ENCODE assay signal across 26 mouse cellular contexts in the genomic region with DNA sequence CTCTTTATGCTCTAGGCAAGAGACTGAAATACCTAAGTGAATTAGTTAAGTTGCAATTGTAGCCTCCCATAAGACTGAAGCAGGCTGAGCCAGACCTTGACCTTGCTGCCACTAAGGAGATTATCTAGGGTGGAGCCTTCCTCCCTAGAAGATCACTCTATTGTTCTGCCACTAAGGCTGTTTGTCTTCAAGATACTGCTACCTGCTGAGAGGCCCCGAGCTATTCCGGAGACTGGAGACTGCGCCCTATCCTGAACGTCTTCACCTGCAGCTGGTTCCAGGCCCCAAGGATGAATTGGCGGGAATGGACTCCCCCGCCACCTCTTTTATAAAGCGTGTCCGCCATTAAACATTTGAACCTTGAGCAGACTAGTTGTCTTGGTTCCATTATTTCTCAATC.
"Had no signal": no experiment of that assay in that cellular context is flagged by ENCODE, and none has a peak within 500 bp of the region (broad histone marks: within the 10 kb centered on the region; RNA-seq: fewer than 3 reads in every experiment).

No protein-coding gene starts in this region.

- H3K27me3 ChIP-seq: heart, embryonic 13.5 days; heart, embryonic 15.5 days; hindbrain, embryonic 13.5 days; limb, embryonic 13.5 days; limb, embryonic 15.5 days; liver, embryonic 12.5 days had no signal

- H3K9ac ChIP-seq: heart, embryonic 13.5 days; heart, embryonic 15.5 days; hindbrain, embryonic 13.5 days; hindbrain, embryonic 15.5 days; limb, embryonic 13.5 days; limb, embryonic 15.5 days; liver, embryonic 12.5 days; liver, embryonic 14.5 days had no signal

- H3K4me3 ChIP-seq: gastrocnemius, adult 2 months; heart, adult 2 months; heart, embryonic 13.5 days; heart, embryonic 15.5 days; hindbrain, embryonic 13.5 days; hindbrain, embryonic 15.5 days; layer of hippocampus, adult 2 months; limb, embryonic 13.5 days; limb, embryonic 15.5 days; liver, embryonic 12.5 days had no signal

- H3K9me3 ChIP-seq: heart, embryonic 13.5 days; heart, embryonic 15.5 days; hindbrain, embryonic 13.5 days; hindbrain, embryonic 15.5 days; limb, embryonic 13.5 days; limb, embryonic 15.5 days; liver, embryonic 12.5 days had no signal

- H3K36me3 ChIP-seq: heart, embryonic 13.5 days; heart, embryonic 15.5 days; hindbrain, embryonic 13.5 days; hindbrain, embryonic 15.5 days; limb, embryonic 13.5 days; limb, embryonic 15.5 days; liver, embryonic 12.5 days had no signal

- ATAC-seq: hindbrain, postnatal 0 days; intestine, embryonic 16.5 days; liver, embryonic 12.5 days had no signal

- H3K4me1 ChIP-seq: heart, embryonic 13.5 days; heart, embryonic 15.5 days; hindbrain, embryonic 13.5 days; hindbrain, embryonic 15.5 days; limb, embryonic 13.5 days; limb, embryonic 15.5 days; liver, embryonic 12.5 days had no signal

- DNase-seq: gastrocnemius, adult 2 months; gastrocnemius, postnatal 14 days; gastrocnemius, postnatal 36 days; heart, adult 11 months; heart, adult 2 months; heart, postnatal 14 days; heart, postnatal 36 days; kidney, adult 18-20 months; kidney, adult 8-10 months; kidney, postnatal 10 days; kidney, postnatal 25 days; kidney, postnatal 4 days; layer of hippocampus, postnatal 36 days; left cerebral cortex, postnatal 4 days had no signal

- H3K4me2 ChIP-seq: heart, embryonic 11.5 days; heart, embryonic 13.5 days; heart, embryonic 15.5 days; hindbrain, embryonic 13.5 days; hindbrain, embryonic 15.5 days; limb, embryonic 13.5 days; limb, embryonic 15.5 days; liver, embryonic 12.5 days had no signal

- H3K27ac ChIP-seq: gastrocnemius, adult 2 months; heart, adult 2 months; heart, embryonic 13.5 days; heart, embryonic 15.5 days; hindbrain, embryonic 13.5 days; hindbrain, embryonic 15.5 days; hindbrain, postnatal 0 days; layer of hippocampus, adult 2 months; limb, embryonic 13.5 days; limb, embryonic 15.5 days; liver, embryonic 12.5 days; liver, embryonic 14.5 days had no signal
